Mouse (Mus musculus): ENCODE measurements around the gene Saa4.

- TF ChIP-seq CTCF (IDR thresholded peaks at IDR 0.05; ENCODE audit: low read depth, low read length) (no peak), GATA1 (IDR thresholded peaks at IDR 0.05; ENCODE audit: borderline replicate concordance, low read length) (no peak), POLR2AphosphoS5 (IDR thresholded peaks at IDR 0.05; ENCODE audit: insufficient replicate concordance, low read depth, low read length) (no peak)
Observed at GRCm38 (mm10) chr7:46712250-46712649, 20.2 kb downstream of the Saa4 start.

All from G1E (cell line).